Mouse (Mus musculus) hindbrain, embryonic 11.5 days (tissue): Measurements from ENCODE around the gene Cmtm3. TPM values are rescaled to one million over a fixed set of nuclear protein-coding genes. Genes with fewer than 3 reads are reported as not detected.

ENCODE experiments used
- ATAC-seq: fragments of 200-750 bp; cut with Nextera tagmentation; 2 replicates; pipeline ENCODE4 v1.8.0; 2017; ENCODE audit warnings: mild to moderate bottlenecking, moderate TSS enrichment, moderate library complexity; ENCODE audit not compliant: low FRiP score
- DNase-seq: peaks from one replicate; pipeline ENCODE4 v3.0.0-alpha.2; 2015; ENCODE audit warnings: low spot score
- H3K27ac ChIP-seq: fragments of 300-500 bp; sonication (generic); 2 replicates; pipeline ENCODE4 v1.5.1; 2014; ENCODE audit warnings: mild to moderate bottlenecking, low read depth, low read length
- H3K27me3 ChIP-seq: fragments of 300-500 bp; sonication (generic); 2 replicates; pipeline ENCODE4 v1.6.1; 2014; ENCODE audit warnings: mild to moderate bottlenecking, low read length, moderate library complexity, mixed read lengths; ENCODE audit not compliant: control insufficient read depth, insufficient read depth
- H3K36me3 ChIP-seq: fragments of 300-500 bp; sonication (generic); 2 replicates; pipeline ENCODE4 v1.6.1; 2014; ENCODE audit warnings: mild to moderate bottlenecking, low read length, moderate library complexity, mixed read lengths; ENCODE audit not compliant: control insufficient read depth, insufficient read depth
- H3K4me1 ChIP-seq: fragments of 300-500 bp; sonication (generic); replicated peaks from 2 replicates; pipeline ENCODE4 v1.6.1; 2014; ENCODE audit warnings: low read length, mixed read lengths; ENCODE audit not compliant: control insufficient read depth, insufficient read depth
- H3K4me2 ChIP-seq: fragments of 300-500 bp; sonication (generic); replicated peaks from 2 replicates; pipeline ENCODE4 v1.6.1; 2014; ENCODE audit warnings: mild to moderate bottlenecking, low read depth, low read length
- H3K4me3 ChIP-seq: fragments of 300-500 bp; sonication (generic); 2 replicates; pipeline ENCODE4 v1.5.1; 2014; ENCODE audit warnings: low read depth, low read length
- H3K9ac ChIP-seq: fragments of 300-500 bp; sonication (generic); 2 replicates; pipeline ENCODE4 v1.6.1; 2014; ENCODE audit warnings: low read depth, low read length
- H3K9me3 ChIP-seq: fragments of 300-500 bp; sonication (generic); 2 replicates; pipeline ENCODE4 v1.6.1; 2016; ENCODE audit warnings: low read length; ENCODE audit not compliant: control insufficient read depth
- WGBS: fragments of 180-500 bp; shearing (Covaris S2); extraction: QIAGEN DNeasy Blood & Tissue Kit; methylation state at CpG from one replicate; pipeline ENCODE4 v1.1.7; 2014; 5-methylcytosine and 5-hydroxymethylcytosine counted together
- polyA plus RNA-seq: library from polyadenylated mRNA; unstranded; fragments of >200 nt; fragmentation: Nextera tagmentation; extraction: Ambion mirVana; gene quantifications from 2 replicates; pipeline ENCODE4 v1.2.1, GENCODE M21; 2014

Cmtm3 gene
- polyA plus RNA-seq, 1 experiment from 2014 or later = 87.5 TPM

- WGBS = 74% methylated on average over 5 of the region's 5 CpGs
- Histone ChIP-seq H3K4me3 (no peak overlapping the region), H3K27me3 (no peaks in the 10 kb centered on the region), H3K36me3 (no peaks in the 10 kb centered on the region), H3K4me2 (no peak overlapping the region), H3K9me3 (no peaks in the 10 kb centered on the region), H3K9ac (no peak overlapping the region), H3K27ac (no peak overlapping the region), H3K4me1 (peaks cover 2% of the 10 kb centered on the region; the same call in 1 of the 2 replicates)
- DNase-seq (no peak), ATAC-seq (no peak)
Observed at GRCm38 (mm10) chr8:104380961-104381411, 41.8 kb downstream of the Cmtm3 start.

- Histone ChIP-seq H3K27me3 (no peaks in the 10 kb centered on the region), H3K4me2 (no peak overlapping the region), H3K9ac (no peak overlapping the region), H3K4me1 (peaks cover 2% of the 10 kb centered on the region; the same call in 1 of the 2 replicates), H3K27ac (no peak overlapping the region), H3K9me3 (no peaks in the 10 kb centered on the region), H3K36me3 (no peaks in the 10 kb centered on the region), H3K4me3 (no peak overlapping the region)
- DNase-seq = no peak
- ATAC-seq = no peak
- 85% methylated on average over 2 of the region's 2 CpGs for WGBS
Observed at GRCm38 (mm10) chr8:104383296-104383695, 44.1 kb downstream of the Cmtm3 start.

GRCm38 (mm10) chr8:104383977-104384376, 44.8 kb downstream of the Cmtm3 start:
- DNase-seq (no peak), ATAC-seq (no peak)
- Histone ChIP-seq H3K4me2 (no peak overlapping the region), H3K27me3 (no peaks in the 10 kb centered on the region), H3K4me3 (no peak overlapping the region), H3K36me3 (no peaks in the 10 kb centered on the region), H3K27ac (no peak overlapping the region), H3K9me3 (no peaks in the 10 kb centered on the region), H3K9ac (no peak overlapping the region), H3K4me1 (peaks cover 2% of the 10 kb centered on the region; the same call in 1 of the 2 replicates)
- 85% methylated on average over 3 of the region's 3 CpGs for WGBS

- H3K9ac ChIP-seq = no peak overlapping the region
- H3K4me2 ChIP-seq = no peak overlapping the region
- no peak for DNase-seq
- peaks cover 2% of the 10 kb centered on the region; the same call in 1 of the 2 replicates for H3K4me1 ChIP-seq
- H3K9me3 ChIP-seq = no peaks in the 10 kb centered on the region
- 15% methylated on average over 4 of the region's 4 CpGs for WGBS
- no peaks in the 10 kb centered on the region for H3K36me3 ChIP-seq
- ATAC-seq = no peak
- H3K27me3 ChIP-seq = no peaks in the 10 kb centered on the region
- no peak overlapping the region for H3K4me3 ChIP-seq
- no peak overlapping the region for H3K27ac ChIP-seq
Observed at GRCm38 (mm10) chr8:104386693-104387092, 47.5 kb downstream of the Cmtm3 start.

- Histone ChIP-seq H3K27ac (no peak overlapping the region), H3K9me3 (no peaks in the 10 kb centered on the region), H3K4me3 (no peak overlapping the region), H3K36me3 (no peaks in the 10 kb centered on the region), H3K27me3 (no peaks in the 10 kb centered on the region), H3K4me2 (no peak overlapping the region), H3K4me1 (no peaks in the 10 kb centered on the region; the same call in 1 of the 2 replicates), H3K9ac (no peak overlapping the region)
- WGBS = 69% methylated on average over 7 of the region's 7 CpGs
- no peak for ATAC-seq
- no peak for DNase-seq
Observed at GRCm38 (mm10) chr8:104387501-104387900, 48.3 kb downstream of the Cmtm3 start.

GRCm38 (mm10) chr8:104387980-104388379, 48.8 kb downstream of the Cmtm3 start:
- ATAC-seq = no peak
- 87% methylated on average over 2 of the region's 2 CpGs for WGBS
- no peaks in the 10 kb centered on the region for H3K36me3 ChIP-seq
- H3K4me2 ChIP-seq = no peak overlapping the region
- no peak overlapping the region for H3K9ac ChIP-seq
- DNase-seq = no peak
- H3K4me3 ChIP-seq = no peak overlapping the region
- no peaks in the 10 kb centered on the region; the same call in 1 of the 2 replicates for H3K4me1 ChIP-seq
- no peaks in the 10 kb centered on the region for H3K27me3 ChIP-seq
- no peaks in the 10 kb centered on the region for H3K9me3 ChIP-seq
- no peak overlapping the region for H3K27ac ChIP-seq

- ATAC-seq = no peak
- Histone ChIP-seq H3K9ac (no peak overlapping the region), H3K36me3 (no peaks in the 10 kb centered on the region), H3K27me3 (no peaks in the 10 kb centered on the region), H3K9me3 (no peaks in the 10 kb centered on the region), H3K4me1 (no peaks in the 10 kb centered on the region; the same call in 1 of the 2 replicates), H3K4me2 (no peak overlapping the region), H3K4me3 (no peak overlapping the region), H3K27ac (no peak overlapping the region)
- 83% methylated on average over 8 of the region's 8 CpGs for WGBS
- DNase-seq = no peak
Observed at GRCm38 (mm10) chr8:104390245-104390644, 51.0 kb downstream of the Cmtm3 start.

- Histone ChIP-seq H3K27ac (no peak overlapping the region), H3K4me3 (no peak overlapping the region), H3K27me3 (no peaks in the 10 kb centered on the region), H3K36me3 (no peaks in the 10 kb centered on the region), H3K4me2 (no peak overlapping the region), H3K9me3 (no peaks in the 10 kb centered on the region), H3K4me1 (no peaks in the 10 kb centered on the region; the same call in 1 of the 2 replicates), H3K9ac (no peak overlapping the region)
- DNase-seq (no peak), ATAC-seq (no peak)
- WGBS = 99% methylated on average over 6 of the region's 7 CpGs
Observed at GRCm38 (mm10) chr8:104393139-104393538, 53.9 kb downstream of the Cmtm3 start.

- Histone ChIP-seq H3K4me2 (no peak overlapping the region), H3K4me1 (no peaks in the 10 kb centered on the region; the same call in 1 of the 2 replicates), H3K9ac (no peak overlapping the region), H3K4me3 (no peak overlapping the region), H3K27ac (no peak overlapping the region), H3K27me3 (no peaks in the 10 kb centered on the region), H3K36me3 (no peaks in the 10 kb centered on the region), H3K9me3 (no peaks in the 10 kb centered on the region)
- WGBS = 89% methylated on average over 6 of the region's 6 CpGs
- ATAC-seq (no peak), DNase-seq (no peak)
Observed at GRCm38 (mm10) chr8:104393767-104394166, 54.6 kb downstream of the Cmtm3 start.
